Mouse (Mus musculus): ENCODE data around the gene Nexn.

GRCm38 (mm10) chr3:152288276-152288675, 22.1 kb upstream of the Nexn start:
- TF ChIP-seq CTCF (conservative IDR thresholded peaks at IDR 0.05; ENCODE audit: insufficient read depth, insufficient read length, low read depth, low read length) (no peak), POLR2A (IDR thresholded peaks at IDR 0.05; ENCODE audit: low read depth, low read length) (no peak)

Measured in kidney, adult 2 months (tissue).